Mouse (Mus musculus) CH12.LX (cell line): ENCODE data around the gene Gm36176.

Experiments
- CTCF ChIP-seq, 2 experiments: IDR thresholded peaks in 1 of 2; conservative IDR thresholded peaks in 1 of 2; 2 replicates each; pipeline ENCODE4 v1.5.1; 2011 to 2012; ENCODE audit warnings: low read depth in 2 of 2, low read length in 2 of 2, improper control_type of control experiment in 1 of 2, inconsistent platforms in 1 of 2, mild to moderate bottlenecking in 1 of 2, moderate library complexity in 1 of 2
- RAD21 ChIP-seq: IDR thresholded peaks from 2 replicates; pipeline ENCODE4 v1.6.1; 2011; ENCODE audit warnings: low read depth, mild to moderate bottlenecking, low read length, improper control_type of control experiment, moderate library complexity
- SMC3 ChIP-seq: IDR thresholded peaks from 2 replicates; pipeline ENCODE4 v1.6.1; 2011; ENCODE audit warnings: low read depth, low read length, improper control_type of control experiment
- ZKSCAN1 ChIP-seq: IDR thresholded peaks from 2 replicates; pipeline ENCODE4 v1.6.1; 2012; ENCODE audit warnings: low read depth, inconsistent platforms, low read length, improper control_type of control experiment, borderline replicate concordance

- no peak for TF ChIP-seq SMC3
- TF ChIP-seq ZKSCAN1 = no peak
- TF ChIP-seq RAD21 = no peak
- no peak for TF ChIP-seq CTCF (conservative IDR thresholded peaks at IDR 0.05 in 1 of 2, IDR thresholded peaks at IDR 0.05 in 1 of 2; ENCODE audit: low read depth in 2 of 2, low read length in 2 of 2)
Measured at GRCm38 (mm10) chr10:77819203-77819602, 27.4 kb upstream of the Gm36176 start.
